Mouse (Mus musculus): ENCODE measurements around the gene Cyren. TPM values are rescaled to one million over a fixed set of nuclear protein-coding genes. Genes with fewer than 3 reads are reported as not detected.

Cyren gene
- polyA plus RNA-seq (2012; fragmentation: generic; extraction: Trizol), result 7.9 TPM
- long read RNA-seq, experiment 1, transcript Cyren-203 (4 exons, 3,326 nt), result major isoform, 9 of 12 reads
- long read RNA-seq, experiment 1, partial matches to known transcripts, result 2 of 12 reads
- long read RNA-seq, experiment 1, other reads (novel, unspliced or antisense), result 1 of 12 reads
- long read RNA-seq, experiment 2, transcript Cyren-203 (4 exons, 3,326 nt), result major isoform, 30 of 45 reads
- long read RNA-seq, experiment 2, partial matches to known transcripts, result 2 of 45 reads
- long read RNA-seq, experiment 2, other reads (novel, unspliced or antisense), result 9 of 45 reads

DNA sequence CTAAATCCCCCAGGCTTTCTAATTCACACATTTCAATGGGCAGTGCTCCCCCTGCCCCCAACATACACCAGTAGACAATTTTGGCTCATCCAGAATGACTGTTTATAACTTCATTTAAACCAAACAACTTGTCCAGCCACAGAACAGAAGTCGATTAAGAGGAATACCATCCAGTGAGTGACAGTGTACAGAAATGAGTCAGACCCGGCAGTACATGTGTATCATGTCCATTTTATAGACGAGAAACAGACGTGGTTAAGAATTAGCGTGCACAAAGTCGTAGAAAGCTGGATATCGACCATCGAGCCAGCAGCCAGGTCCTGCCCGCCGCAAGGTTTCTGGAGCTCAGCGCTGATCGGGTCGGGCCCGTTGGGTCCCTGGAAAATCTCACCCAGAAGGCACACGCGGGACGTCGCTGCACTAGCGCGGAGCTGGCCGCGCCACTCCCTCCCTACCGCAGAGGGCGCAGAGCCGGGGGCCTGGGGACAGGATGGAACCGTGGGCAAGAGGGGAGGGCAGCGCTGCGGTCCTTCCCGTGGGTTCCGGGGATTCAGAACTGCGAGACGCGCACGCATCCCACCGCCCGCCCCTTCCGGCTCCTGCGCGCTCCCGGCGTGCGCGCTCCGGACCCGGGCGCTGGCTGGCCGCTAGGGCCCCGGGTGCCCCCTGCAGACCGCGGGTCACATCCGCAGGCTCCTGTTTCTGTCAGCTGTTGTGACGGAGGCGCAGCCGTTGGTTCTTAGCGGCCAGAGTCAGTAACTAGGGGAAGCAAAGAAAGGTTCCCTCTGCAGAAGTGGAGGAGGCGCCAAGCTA, at the start of gene Cyren:
TSS of gene Cyren (minus strand) at position 552 of the 813 bp plus-strand sequence.
- Histone ChIP-seq H3K4me3 (ENCODE audit: insufficient read depth, poor library complexity, severe bottlenecking) (peak within 1 kb of the TSS; percentile 48), H3K27me3 (ENCODE audit: control insufficient read depth, insufficient read depth, insufficient read length) (no peaks in the 10 kb centered on the region), H3K79me3 (ENCODE audit: low read depth) (peaks cover 3% of the 10 kb centered on the region), H3ac (ENCODE audit: control insufficient read depth, insufficient read length, low read depth) (peak within 1 kb of the TSS; percentile 93), H3K36me3 (ENCODE audit: control insufficient read depth, insufficient read depth) (peaks cover 42% of the 10 kb centered on the region), H3K79me2 (ENCODE audit: control insufficient read depth, insufficient read depth) (peaks cover 23% of the 10 kb centered on the region)
- TF ChIP-seq MAX (IDR thresholded peaks at IDR 0.05), result no peak
- no peak for TF ChIP-seq FOSL1 (IDR thresholded peaks at IDR 0.05; ENCODE audit: insufficient read depth, low read length, poor library complexity, severe bottlenecking)
- peak; percentile 88 for TF ChIP-seq CTCF (IDR thresholded peaks at IDR 0.05; ENCODE audit: control insufficient read depth, insufficient read depth, insufficient read length)
- peak; percentile 22 for TF ChIP-seq MYOD1 (IDR thresholded peaks at IDR 0.05; ENCODE audit: control insufficient read depth, insufficient read length, low read depth)

DNA sequence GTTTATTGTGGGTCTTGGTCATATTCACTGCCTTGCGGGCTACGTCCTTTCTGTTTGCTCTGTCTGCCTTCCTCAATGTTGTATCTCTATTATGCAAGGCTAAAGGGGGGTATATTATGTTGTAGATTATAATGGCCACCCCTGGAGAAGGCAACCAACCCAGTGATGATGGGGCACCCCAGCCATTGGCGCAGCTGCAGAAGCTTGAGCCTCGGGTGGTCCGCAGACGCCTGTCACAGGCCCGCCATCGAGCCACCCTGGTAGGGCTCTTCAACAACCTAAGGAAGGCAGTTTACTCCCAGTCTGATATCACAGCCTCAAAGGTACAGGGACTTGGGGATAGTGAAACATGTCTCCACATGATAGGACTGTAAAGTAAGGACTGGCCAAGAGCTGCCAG, 49.7 kb upstream of the Cyren start:
- H3K36me3 ChIP-seq (ENCODE audit: control insufficient read depth, insufficient read depth), result no peaks in the 10 kb centered on the region
- no peak for TF ChIP-seq FOSL1 (IDR thresholded peaks at IDR 0.05; ENCODE audit: insufficient read depth, low read length, poor library complexity, severe bottlenecking)
- no peak for TF ChIP-seq CTCF (IDR thresholded peaks at IDR 0.05; ENCODE audit: control insufficient read depth, insufficient read depth, insufficient read length)
- TF ChIP-seq MYOD1 (IDR thresholded peaks at IDR 0.05; ENCODE audit: control insufficient read depth, insufficient read length, low read depth), result no peak
- TF ChIP-seq CEBPB (IDR thresholded peaks at IDR 0.05; ENCODE audit: low read depth), result no peak
- TF ChIP-seq MAX (IDR thresholded peaks at IDR 0.05), result no peak
- TF ChIP-seq USF1 (IDR thresholded peaks at IDR 0.05; ENCODE audit: low read depth), result no peak
- no peak for TF ChIP-seq MYOG (IDR thresholded peaks at IDR 0.05; ENCODE audit: control insufficient read depth, extremely low read depth, insufficient read length)
- peaks cover 9% of the 10 kb centered on the region for H3K27me3 ChIP-seq (ENCODE audit: control insufficient read depth, insufficient read depth, insufficient read length)
- no peaks in the 10 kb centered on the region for H3K79me2 ChIP-seq (ENCODE audit: control insufficient read depth, insufficient read depth)
- H3K4me3 ChIP-seq (ENCODE audit: insufficient read depth, poor library complexity, severe bottlenecking), result no peak overlapping the region
- H3ac ChIP-seq (ENCODE audit: control insufficient read depth, insufficient read length, low read depth), result no peak overlapping the region
- H3K79me3 ChIP-seq (ENCODE audit: low read depth), result no peaks in the 10 kb centered on the region

- no peaks in the 10 kb centered on the region for H3K79me3 ChIP-seq (ENCODE audit: low read depth)
- peaks cover 9% of the 10 kb centered on the region for H3K27me3 ChIP-seq (ENCODE audit: control insufficient read depth, insufficient read depth, insufficient read length)
- no peaks in the 10 kb centered on the region for H3K36me3 ChIP-seq (ENCODE audit: control insufficient read depth, insufficient read depth)
- no peak overlapping the region for H3K4me3 ChIP-seq (ENCODE audit: insufficient read depth, poor library complexity, severe bottlenecking)
- H3ac ChIP-seq (ENCODE audit: control insufficient read depth, insufficient read length, low read depth), result no peak overlapping the region
- H3K79me2 ChIP-seq (ENCODE audit: control insufficient read depth, insufficient read depth), result no peaks in the 10 kb centered on the region
- TF ChIP-seq CTCF (IDR thresholded peaks at IDR 0.05; ENCODE audit: control insufficient read depth, insufficient read depth, insufficient read length) (peak; percentile 66), MAX (IDR thresholded peaks at IDR 0.05) (no peak), CEBPB (IDR thresholded peaks at IDR 0.05; ENCODE audit: low read depth) (no peak)
These were observed 49.3 kb upstream of the Cyren start for GRCm38 (mm10) chr6:34927156-34927555.

- no peaks in the 10 kb centered on the region for H3K36me3 ChIP-seq (ENCODE audit: control insufficient read depth, insufficient read depth)
- no peaks in the 10 kb centered on the region for H3K27me3 ChIP-seq (ENCODE audit: control insufficient read depth, insufficient read depth, insufficient read length)
- H3K4me3 ChIP-seq (ENCODE audit: insufficient read depth, poor library complexity, severe bottlenecking), result no peak overlapping the region
- peak; percentile 54 for TF ChIP-seq CTCF (IDR thresholded peaks at IDR 0.05; ENCODE audit: control insufficient read depth, insufficient read depth, insufficient read length)
- TF ChIP-seq MYOG (IDR thresholded peaks at IDR 0.05; ENCODE audit: control insufficient read depth, extremely low read depth, insufficient read length), result no peak
- TF ChIP-seq MYOD1 (IDR thresholded peaks at IDR 0.05; ENCODE audit: control insufficient read depth, insufficient read length, low read depth), result no peak
- no peak for TF ChIP-seq MAX (IDR thresholded peaks at IDR 0.05)
- TF ChIP-seq USF1 (IDR thresholded peaks at IDR 0.05; ENCODE audit: low read depth), result no peak
- TF ChIP-seq CEBPB (IDR thresholded peaks at IDR 0.05; ENCODE audit: low read depth), result no peak
- no peak for TF ChIP-seq FOSL1 (IDR thresholded peaks at IDR 0.05; ENCODE audit: insufficient read depth, low read length, poor library complexity, severe bottlenecking)
- no peak overlapping the region for H3ac ChIP-seq (ENCODE audit: control insufficient read depth, insufficient read length, low read depth)
- H3K79me3 ChIP-seq (ENCODE audit: low read depth), result no peaks in the 10 kb centered on the region
- H3K79me2 ChIP-seq (ENCODE audit: control insufficient read depth, insufficient read depth), result no peaks in the 10 kb centered on the region
These were observed 44.1 kb upstream of the Cyren start for GRCm38 (mm10) chr6:34921941-34922340.

GRCm38 (mm10) chr6:34920631-34921030, 42.8 kb upstream of the Cyren start:
- TF ChIP-seq USF1 (IDR thresholded peaks at IDR 0.05; ENCODE audit: low read depth) (no peak), CEBPB (IDR thresholded peaks at IDR 0.05; ENCODE audit: low read depth) (no peak), FOSL1 (IDR thresholded peaks at IDR 0.05; ENCODE audit: insufficient read depth, low read length, poor library complexity, severe bottlenecking) (no peak), MAX (IDR thresholded peaks at IDR 0.05) (no peak), MYOD1 (IDR thresholded peaks at IDR 0.05; ENCODE audit: control insufficient read depth, insufficient read length, low read depth) (no peak), MYOG (IDR thresholded peaks at IDR 0.05; ENCODE audit: control insufficient read depth, extremely low read depth, insufficient read length) (no peak), CTCF (IDR thresholded peaks at IDR 0.05; ENCODE audit: control insufficient read depth, insufficient read depth, insufficient read length) (no peak)

More at GRCm38 (mm10) chr6:34920631-34921030, 42.8 kb upstream of the Cyren start:
- Histone ChIP-seq H3ac (ENCODE audit: control insufficient read depth, insufficient read length, low read depth) (no peak overlapping the region), H3K79me2 (ENCODE audit: control insufficient read depth, insufficient read depth) (no peaks in the 10 kb centered on the region), H3K27me3 (ENCODE audit: control insufficient read depth, insufficient read depth, insufficient read length) (no peaks in the 10 kb centered on the region), H3K79me3 (ENCODE audit: low read depth) (no peaks in the 10 kb centered on the region), H3K4me3 (ENCODE audit: insufficient read depth, poor library complexity, severe bottlenecking) (no peak overlapping the region), H3K36me3 (ENCODE audit: control insufficient read depth, insufficient read depth) (no peaks in the 10 kb centered on the region)

All from C2C12 (cell line).